Mouse (Mus musculus) ES-E14 (cell line): ENCODE measurements around the gene Ric8b. TPM values are rescaled to one million over a fixed set of nuclear protein-coding genes. Genes with fewer than 3 reads are reported as not detected.

Experiments
- DNase-seq: peaks from one replicate; pipeline ENCODE4 v3.0.0-alpha.2; 2013; ENCODE audit warnings: low read depth, low spot score
- H3K27ac ChIP-seq: 2 replicates; pipeline ENCODE4 v1.5.1; 2012; ENCODE audit warnings: low read depth, mild to moderate bottlenecking, low read length, moderate library complexity, mixed read lengths; ENCODE audit not compliant: poor library complexity, insufficient read depth, severe bottlenecking
- H3K36me3 ChIP-seq: 2 replicates; pipeline ENCODE4 v1.6.1; 2012; ENCODE audit warnings: mild to moderate bottlenecking, low read length, moderate library complexity, mixed read lengths; ENCODE audit not compliant: control insufficient read depth, poor library complexity, insufficient read depth, severe bottlenecking
- H3K4me1 ChIP-seq, 2 experiments: fragments of 150-350 bp in 1 of 2; sonication (generic) in 1 of 2; 2 replicates each; pipeline ENCODE4 v1.6.1; 2012; ENCODE audit warnings: low read length in 2 of 2, mild to moderate bottlenecking in 1 of 2, mixed read lengths in 1 of 2; ENCODE audit not compliant: control insufficient read depth in 2 of 2, insufficient read depth in 2 of 2, poor library complexity in 1 of 2
- H3K4me3 ChIP-seq, 2 experiments: fragments of 150-350 bp in 1 of 2; sonication (generic) in 1 of 2; 2 replicates each; pipeline ENCODE4 v1.5.1; 2012; ENCODE audit warnings: low read length in 2 of 2, low read depth in 1 of 2, mild to moderate bottlenecking in 1 of 2, mixed read lengths in 1 of 2; ENCODE audit not compliant: insufficient read depth in 1 of 2, poor library complexity in 1 of 2, severe bottlenecking in 1 of 2
- H3K9ac ChIP-seq: 2 replicates; pipeline ENCODE4 v1.6.1; 2012; ENCODE audit warnings: low read depth, mild to moderate bottlenecking, low read length, mixed read lengths; ENCODE audit not compliant: poor library complexity, insufficient read depth, severe bottlenecking
- H3K9me3 ChIP-seq: fragments of 150-350 bp; sonication (generic); 2 replicates; pipeline ENCODE4 v1.6.1; 2012; ENCODE audit warnings: low read depth, mild to moderate bottlenecking, low read length; ENCODE audit not compliant: control insufficient read depth, insufficient read depth
- CHD2 ChIP-seq: IDR thresholded peaks from 2 replicates; pipeline ENCODE4 v1.6.1; 2014; ENCODE audit warnings: mild to moderate bottlenecking, low read depth, low read length, inconsistent platforms
- HCFC1 ChIP-seq: IDR thresholded peaks from 2 replicates; pipeline ENCODE4 v1.6.1; 2012; ENCODE audit warnings: low read length, inconsistent platforms, borderline replicate concordance; ENCODE audit not compliant: insufficient read depth
- MAFK ChIP-seq: IDR thresholded peaks from 2 replicates; pipeline ENCODE4 v1.6.1; 2014; ENCODE audit warnings: mild to moderate bottlenecking, low read depth, low read length, inconsistent platforms; ENCODE audit not compliant: insufficient read depth
- ZC3H11A ChIP-seq: IDR thresholded peaks from 2 replicates; pipeline ENCODE4 v1.6.1; 2012; ENCODE audit warnings: low read depth, mild to moderate bottlenecking, inconsistent platforms, low read length, borderline replicate concordance
- ZNF384 ChIP-seq: IDR thresholded peaks from 2 replicates; pipeline ENCODE4 v1.6.1; 2012; ENCODE audit warnings: low read depth, low read length, inconsistent platforms
- in situ Hi-C, 2 experiments: fragments of 600-800 bp; cut with MboI; formaldehyde crosslinking; loops; one replicate each; pipeline ENCODE4 v1.15.1; 2025; ENCODE audit warnings: low sequenced_read_pairs in 2 of 2, inconsistent platforms in 1 of 2; ENCODE audit not compliant: unreplicated experiment in 2 of 2
- total RNA-seq: library from RNA; depleted of rRNA; stranded (reverse); fragments of 300-350 nt; gene quantifications from 2 replicates; pipeline ENCODE4 v1.2.3, GENCODE M21; 2012

The Ric8b gene
- total RNA-seq, 1 experiment: 17.2 TPM

DNA sequence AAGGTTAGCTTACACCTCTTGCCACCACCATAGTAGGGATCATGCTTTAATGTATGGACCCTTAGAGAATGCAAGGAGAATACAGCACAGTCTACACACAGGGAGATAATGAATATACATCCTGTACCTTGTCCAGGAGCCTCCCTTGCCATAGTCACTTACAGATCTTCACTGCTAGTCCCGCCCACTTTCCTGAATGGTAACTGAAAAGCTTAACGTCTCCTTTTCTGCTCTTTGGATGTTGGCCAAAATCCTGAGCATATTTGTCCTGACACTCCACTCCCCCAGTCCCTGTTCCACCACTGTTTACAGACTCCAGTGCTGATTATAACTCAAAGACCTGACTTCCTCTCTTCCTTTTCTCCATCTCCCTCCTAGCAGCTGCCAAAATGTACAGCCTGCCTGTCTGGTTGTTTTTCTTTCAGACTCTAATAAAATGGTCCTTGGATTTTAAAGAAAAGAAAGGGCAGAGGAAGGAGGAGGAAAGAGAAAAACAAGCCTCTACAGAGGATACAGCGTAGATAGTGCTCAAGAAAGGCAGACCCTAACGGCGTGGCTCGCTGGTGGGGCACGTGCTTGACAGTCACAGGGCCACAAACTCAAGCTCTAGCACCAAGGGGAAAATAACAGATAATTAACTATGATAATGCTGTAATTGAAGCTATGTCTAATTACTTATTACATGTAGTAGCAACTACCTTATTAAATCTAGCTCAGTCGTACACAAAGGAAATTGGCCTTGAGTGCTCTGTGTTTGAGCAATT is 59.4 kb downstream of the Ric8b start:
- Histone ChIP-seq H3K9ac (no peak overlapping the region), H3K36me3 (peaks cover 12% of the 10 kb centered on the region; the same call in 1 of the 2 replicates), H3K9me3 (no peaks in the 10 kb centered on the region), H3K4me1 (no peaks in the 10 kb centered on the region), H3K4me3 (no peak overlapping the region), H3K27ac (no peak overlapping the region)
- TF ChIP-seq ZC3H11A: no peak
- no peak for TF ChIP-seq ZNF384
- TF ChIP-seq CHD2: no peak
- no peak for TF ChIP-seq MAFK
- no peak for TF ChIP-seq HCFC1
- DNase-seq: no peak
- in situ Hi-C loops: no loop called here

- Histone ChIP-seq H3K4me1 (peaks cover 0 to 5% of the 10 kb centered on the region in 2 experiments; a peak in 1 of 4 replicates), H3K4me3 (no peak overlapping the region), H3K36me3 (peaks cover 6% of the 10 kb centered on the region; the same call in 1 of the 2 replicates), H3K9me3 (no peaks in the 10 kb centered on the region), H3K27ac (no peak overlapping the region), H3K9ac (no peak overlapping the region)
- in situ Hi-C loops: no loop called here
- no peak for TF ChIP-seq MAFK
- no peak for TF ChIP-seq ZC3H11A
- no peak for TF ChIP-seq HCFC1
- TF ChIP-seq ZNF384: no peak
- no peak for TF ChIP-seq CHD2
- DNase-seq: no peak
These were observed 62.9 kb downstream of the Ric8b start for GRCm38 (mm10) chr10:84980291-84980690.

- in situ Hi-C loops: no loop called here
- DNase-seq: no peak
- peaks cover 6% of the 10 kb centered on the region; the same call in 1 of the 2 replicates for H3K36me3 ChIP-seq
These were observed 64.0 kb downstream of the Ric8b start for GRCm38 (mm10) chr10:84981441-84981840.

GRCm38 (mm10) chr10:84982675-84983074 is 65.3 kb downstream of the Ric8b start:
- in situ Hi-C loops: no loop called here
- DNase-seq: no peak
- Histone ChIP-seq H3K4me1 (peaks cover 4 to 13% of the 10 kb centered on the region in 2 experiments; a peak in 3 of 4 replicates), H3K9me3 (no peaks in the 10 kb centered on the region), H3K9ac (no peak overlapping the region), H3K36me3 (peaks cover 6% of the 10 kb centered on the region; the same call in 1 of the 2 replicates), H3K4me3 (no peak overlapping the region), H3K27ac (no peak overlapping the region)
- TF ChIP-seq HCFC1: no peak
- TF ChIP-seq ZNF384: peak; percentile 73
- TF ChIP-seq MAFK: no peak

More at GRCm38 (mm10) chr10:84981441-84981840, 64.0 kb downstream of the Ric8b start:
- Histone ChIP-seq H3K9me3 (no peaks in the 10 kb centered on the region), H3K9ac (no peak overlapping the region), H3K4me1 (peaks cover 0 to 5% of the 10 kb centered on the region in 2 experiments; a peak in 1 of 4 replicates), H3K4me3 (no peak overlapping the region), H3K27ac (no peak overlapping the region)
- no peak for TF ChIP-seq HCFC1
- TF ChIP-seq CHD2: no peak
- TF ChIP-seq ZNF384: no peak
- TF ChIP-seq MAFK: no peak
- TF ChIP-seq ZC3H11A: no peak
